Mouse (Mus musculus): Measurements from ENCODE around the gene Lama4.

Gene Lama4

DNA sequence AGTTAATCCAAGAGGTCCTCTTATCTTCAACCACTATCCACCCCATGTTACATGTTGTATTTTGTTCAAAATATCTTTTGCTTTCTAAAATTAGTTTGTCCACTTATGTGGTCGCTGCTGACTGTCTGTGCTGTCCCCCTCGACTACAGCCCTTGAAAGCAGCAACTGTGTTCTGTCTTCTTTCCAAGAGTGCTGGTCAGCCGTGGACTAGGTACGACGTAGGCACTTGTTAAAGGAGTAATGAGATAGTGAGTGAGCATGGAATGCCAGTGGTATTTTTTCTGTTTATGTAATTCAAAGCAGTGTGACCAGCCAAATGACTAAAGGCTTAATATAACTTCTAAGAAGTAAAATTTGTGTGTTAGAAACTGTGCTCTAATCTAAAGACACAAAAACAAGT, 90.7 kb downstream of the Lama4 start:
- no peak for DNase-seq

GRCm38 (mm10) chr10:39064732-39065131, 99.4 kb downstream of the Lama4 start:
- DNase-seq, result no peak

DNA sequence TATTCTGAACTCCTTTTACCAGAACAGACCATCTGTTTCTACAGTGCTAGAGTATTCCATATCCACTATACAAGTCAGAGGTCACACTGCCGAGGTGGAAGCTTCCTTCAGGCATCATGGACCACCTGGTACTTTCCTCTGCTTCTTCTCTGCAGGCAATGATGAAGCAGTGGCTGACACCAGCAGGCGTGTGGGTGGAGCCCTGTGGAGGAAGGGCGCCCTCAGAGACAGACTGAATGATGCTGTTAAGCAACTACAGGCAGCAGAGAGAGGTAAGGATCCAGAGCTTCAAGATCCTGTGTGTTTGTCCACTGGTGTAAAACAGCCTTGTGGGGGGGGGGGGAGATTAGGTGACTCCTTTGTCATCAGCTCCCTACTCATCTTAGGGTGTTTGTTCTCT, 100.1 kb downstream of the Lama4 start:
- DNase-seq, result no peak

DNA sequence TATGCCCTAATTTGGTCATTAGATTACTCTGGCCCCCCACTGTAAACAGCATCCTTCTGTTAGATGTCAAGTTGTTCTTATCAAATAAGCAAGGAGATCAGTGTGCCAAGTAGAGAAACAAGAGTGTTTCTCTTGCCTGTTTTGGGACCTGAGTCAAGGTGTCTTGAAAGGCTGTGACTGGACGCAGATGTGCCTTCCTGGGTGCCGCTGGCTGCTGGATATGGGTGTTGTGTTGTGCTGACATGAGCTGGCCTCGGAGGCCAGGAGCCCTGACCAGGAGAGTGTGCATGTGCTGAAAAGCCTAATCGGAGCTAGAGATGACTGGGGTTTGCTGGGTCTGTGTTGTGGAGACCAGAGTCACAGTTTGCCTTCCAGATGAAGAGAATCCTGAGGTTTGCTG, 100.7 kb downstream of the Lama4 start:
- DNase-seq, result no peak

- peak; percentile 30 for DNase-seq
These were observed 101.6 kb downstream of the Lama4 start for GRCm38 (mm10) chr10:39066962-39067361.

- DNase-seq, result no peak
These were observed 106.7 kb downstream of the Lama4 start for GRCm38 (mm10) chr10:39072048-39072447.

DNA sequence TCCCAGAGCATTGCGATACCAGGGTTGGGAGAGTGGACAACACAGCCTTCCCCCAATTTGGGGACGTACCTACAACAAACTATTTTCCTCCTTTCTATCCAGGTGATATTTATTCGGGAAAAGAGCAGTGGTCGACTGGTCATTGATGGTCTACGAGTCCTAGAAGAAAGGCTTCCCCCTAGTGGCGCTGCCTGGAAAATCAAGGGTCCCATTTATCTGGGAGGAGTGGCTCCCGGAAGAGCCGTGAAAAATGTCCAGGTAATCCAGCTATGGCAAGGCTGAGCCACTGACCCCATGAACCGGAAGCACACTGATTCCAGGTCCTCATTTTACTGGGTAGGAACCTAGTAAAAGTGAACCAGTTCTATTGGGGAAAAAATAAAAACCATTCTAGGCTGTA, 131.7 kb downstream of the Lama4 start:
- DNase-seq, result no peak

- DNase-seq, result no peak
These were observed 133.4 kb downstream of the Lama4 start for GRCm38 (mm10) chr10:39098746-39099145.

DNA sequence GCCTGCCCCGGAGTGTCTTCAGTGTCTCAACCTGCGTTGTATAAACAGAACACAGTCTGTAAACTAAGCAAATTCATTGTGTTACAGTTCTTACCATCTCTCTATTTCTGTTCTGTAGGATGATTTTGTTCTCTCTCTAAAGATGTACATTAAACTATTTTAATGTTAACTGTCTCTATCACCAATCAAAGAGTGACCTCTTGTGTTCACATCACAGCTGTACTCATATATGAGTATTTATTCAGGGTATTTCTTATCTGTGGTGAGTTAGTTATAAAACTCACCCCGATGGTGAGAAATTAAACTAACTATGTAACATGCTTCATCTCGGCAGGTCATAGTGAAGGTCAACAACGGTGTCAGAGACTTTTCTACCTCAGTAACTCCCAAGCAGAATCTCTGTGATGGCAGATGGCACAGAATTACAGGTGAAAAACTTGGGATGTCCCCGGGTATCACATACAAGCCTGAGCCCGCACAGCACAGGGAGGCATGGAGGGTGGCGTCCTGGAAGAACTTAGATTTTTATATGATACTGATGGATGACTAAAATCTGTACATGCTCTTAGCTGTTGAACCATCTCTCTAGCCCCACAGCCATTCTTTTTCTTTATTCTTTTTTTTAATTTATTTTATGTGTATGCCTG, 139.6 kb downstream of the Lama4 start:
- DNase-seq, result no peak

GRCm38 (mm10) chr10:39106413-39106812, 141.1 kb downstream of the Lama4 start:
- DNase-seq, result no peak

- DNase-seq, result no peak
These were observed 141.6 kb downstream of the Lama4 start for GRCm38 (mm10) chr10:39106935-39107334.

GRCm38 (mm10) chr10:39108837-39109488, 143.6 kb downstream of the Lama4 start:
- DNase-seq, result no peak

- DNase-seq, result no peak
These were observed 144.2 kb downstream of the Lama4 start for GRCm38 (mm10) chr10:39109489-39109874.

GRCm38 (mm10) chr10:39121412-39121811, 156.1 kb downstream of the Lama4 start:
- no peak for DNase-seq

- peak; percentile 96 for DNase-seq
These were observed 168.4 kb downstream of the Lama4 start, which contains the start of the genes Fam229b and Tube1 for GRCm38 (mm10) chr10:39133462-39134310. Gene Fam229b, minus strand, starts transcription at chr10:39133914. Gene Tube1, plus strand, starts transcription at chr10:39133976.

DNA sequence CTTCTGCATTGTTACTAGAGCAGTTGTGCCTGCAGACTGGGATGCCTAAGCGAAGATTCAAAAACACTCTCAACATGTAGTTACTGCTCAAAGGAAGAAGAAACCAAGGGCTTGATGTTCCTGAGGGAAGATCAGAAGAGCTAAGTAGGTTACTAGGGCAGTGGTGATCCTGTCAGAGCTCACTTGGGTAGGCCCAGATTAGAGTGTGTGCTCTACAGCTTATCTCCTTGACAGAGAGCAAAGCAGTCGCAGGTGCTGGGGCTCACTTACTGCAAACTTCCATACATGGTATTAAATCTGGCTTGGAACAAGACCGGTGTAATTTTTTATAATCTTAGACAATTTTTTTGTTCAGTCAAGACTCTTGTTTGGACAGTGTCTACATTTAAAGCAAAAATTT, 172.5 kb downstream of the Lama4 start:
- no peak for DNase-seq

- DNase-seq, result no peak
These were observed 173.4 kb downstream of the Lama4 start for GRCm38 (mm10) chr10:39138761-39139160.

DNA sequence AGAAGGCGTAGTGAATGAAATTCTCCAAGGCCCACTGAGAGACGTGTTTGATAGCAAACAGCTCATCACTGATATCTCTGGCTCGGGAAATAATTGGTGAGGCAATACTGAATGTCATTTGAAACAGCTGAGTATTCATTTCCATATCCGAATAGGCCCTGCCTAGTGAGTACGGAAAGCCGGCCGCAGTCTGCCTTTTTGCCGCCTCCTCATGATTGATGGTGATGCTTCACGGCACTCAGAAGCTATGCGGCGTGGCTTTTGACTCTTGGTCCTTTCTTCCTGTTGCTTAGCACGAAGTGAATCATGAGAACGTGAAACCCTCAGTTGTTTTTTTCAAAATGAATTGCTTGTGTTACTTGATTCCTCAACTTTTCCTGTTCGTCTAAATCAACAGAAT, 175.5 kb downstream of the Lama4 start:
- DNase-seq, result no peak

DNA sequence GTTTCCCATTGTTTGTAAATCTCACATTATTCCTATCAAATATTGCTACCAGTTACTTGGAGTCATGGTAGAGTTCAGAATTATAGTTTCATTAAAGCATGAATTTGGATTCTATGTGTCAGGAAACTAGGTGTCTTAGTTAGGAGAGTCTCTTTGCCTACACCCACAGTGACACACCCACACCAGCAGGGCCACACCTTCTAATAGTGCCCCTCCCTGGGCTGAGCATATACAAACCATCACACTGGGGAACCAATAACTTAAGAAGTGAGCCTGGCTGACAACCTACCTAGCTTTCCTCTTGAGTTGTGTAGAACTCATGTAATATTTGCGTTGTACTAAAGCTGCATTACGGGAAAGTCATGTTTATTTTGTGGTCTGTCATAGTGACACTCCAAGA, 176.1 kb downstream of the Lama4 start:
- no peak for DNase-seq

GRCm38 (mm10) chr10:39142216-39142615, 176.9 kb downstream of the Lama4 start:
- DNase-seq, result no peak

GRCm38 (mm10) chr10:39156719-39157118, 191.4 kb downstream of the Lama4 start:
- DNase-seq, result no peak

DNA sequence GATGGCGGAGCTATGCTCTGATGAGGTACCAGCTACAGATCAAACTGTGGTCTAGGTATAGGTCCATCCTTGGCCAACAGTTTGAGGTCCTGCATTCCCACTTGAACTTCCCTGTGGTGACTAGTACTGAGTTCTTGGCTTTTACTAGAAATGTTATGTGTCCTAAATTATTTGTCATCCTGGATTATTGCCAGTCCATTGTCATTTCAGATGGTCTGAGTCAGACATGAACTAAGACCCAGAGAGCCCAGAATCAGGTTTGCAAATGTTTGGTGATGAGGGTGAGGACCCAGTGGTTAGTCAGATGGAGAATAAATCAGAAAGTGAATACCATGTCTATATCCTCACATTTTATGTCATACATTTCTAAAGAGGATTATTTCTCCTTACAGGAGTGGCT, 192.0 kb downstream of the Lama4 start:
- no peak for DNase-seq

- no peak for DNase-seq
These were observed 193.0 kb downstream of the Lama4 start for GRCm38 (mm10) chr10:39158306-39158705.
